Mouse (Mus musculus) ovary, postnatal 14 days (tissue): ENCODE measurements around the gene Zbtb34.
A peak's percentile ranks its signal among the peaks of the same experiment; 100 is the strongest.

Source experiments
- DNase-seq: peaks from one replicate; pipeline ENCODE4 v3.0.0; 2022; ENCODE audit warnings: low spot score

Gene Zbtb34

DNA sequence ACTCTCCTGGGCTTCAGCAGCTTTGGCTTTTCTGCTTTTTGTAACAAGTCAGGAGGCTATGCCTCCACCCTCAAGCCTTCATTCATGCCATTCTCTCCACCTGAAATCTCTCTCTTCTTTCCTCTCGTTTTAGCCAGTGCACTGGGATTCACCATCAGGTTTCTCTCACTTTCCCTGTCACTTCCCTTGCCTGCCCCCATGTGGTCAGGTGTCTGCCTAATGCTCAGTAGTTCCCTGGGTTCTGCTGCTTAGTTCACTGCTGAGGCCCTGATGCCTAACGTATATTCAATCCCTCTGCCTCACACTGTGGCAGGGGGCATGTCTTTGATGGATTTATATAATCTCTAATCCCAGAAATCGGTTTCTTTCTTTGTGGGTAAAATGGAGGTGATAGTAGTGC is 29.9 kb downstream of the Zbtb34 start:
- no peak for DNase-seq

- no peak for DNase-seq
Measured at GRCm38 (mm10) chr2:33400541-33400940, 30.6 kb downstream of the Zbtb34 start.

GRCm38 (mm10) chr2:33399091-33399490 is 32.0 kb downstream of the Zbtb34 start:
- no peak for DNase-seq

GRCm38 (mm10) chr2:33397036-33397435 is 34.1 kb downstream of the Zbtb34 start:
- DNase-seq, result no peak

GRCm38 (mm10) chr2:33395053-33395452 is 36.1 kb downstream of the Zbtb34 start:
- DNase-seq, result no peak

DNA sequence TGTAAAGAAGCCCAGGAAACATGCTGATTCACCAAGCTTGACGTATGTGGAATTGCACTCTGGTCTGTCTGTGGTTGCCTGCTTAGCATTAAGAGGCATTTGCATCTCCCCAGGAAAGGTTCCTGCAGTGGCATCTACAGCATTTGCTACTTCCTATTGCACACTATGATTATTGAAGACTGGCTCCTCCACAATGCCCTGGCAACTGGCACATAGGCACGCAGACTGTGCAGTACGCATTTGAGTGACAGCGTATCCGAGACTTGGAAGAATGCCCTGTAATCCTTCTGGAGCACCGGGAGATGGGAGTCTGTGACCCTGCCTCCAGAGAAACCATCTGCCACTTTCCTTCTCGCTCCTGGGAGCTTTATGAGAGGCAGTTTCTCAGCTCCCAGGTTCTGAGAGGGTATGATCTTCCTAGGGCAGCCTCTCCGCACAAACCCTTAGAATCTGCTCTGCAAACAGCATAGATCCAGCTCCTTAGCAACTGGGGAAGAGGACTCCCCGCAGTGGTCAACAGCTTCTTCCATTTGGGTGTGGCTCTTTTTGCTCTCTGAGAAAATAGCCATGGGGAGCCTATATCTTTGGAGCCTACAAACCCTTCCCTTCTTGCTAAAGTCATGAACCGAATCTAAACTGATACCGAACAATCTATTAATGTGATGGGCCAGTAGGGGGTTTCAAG is 37.0 kb downstream of the Zbtb34 start:
- DNase-seq, result no peak

- DNase-seq, result no peak
Measured at GRCm38 (mm10) chr2:33393021-33393420, 38.1 kb downstream of the Zbtb34 start.

GRCm38 (mm10) chr2:33371648-33372408 is 59.3 kb downstream of the Zbtb34 start:
- no peak for DNase-seq

- peak; percentile 89 for DNase-seq
Measured at GRCm38 (mm10) chr2:33370777-33371647, 60.1 kb downstream of the Zbtb34 start, which contains the start of gene Ralgps1. Gene Ralgps1 (minus strand): TSS chr2:33371486.

DNA sequence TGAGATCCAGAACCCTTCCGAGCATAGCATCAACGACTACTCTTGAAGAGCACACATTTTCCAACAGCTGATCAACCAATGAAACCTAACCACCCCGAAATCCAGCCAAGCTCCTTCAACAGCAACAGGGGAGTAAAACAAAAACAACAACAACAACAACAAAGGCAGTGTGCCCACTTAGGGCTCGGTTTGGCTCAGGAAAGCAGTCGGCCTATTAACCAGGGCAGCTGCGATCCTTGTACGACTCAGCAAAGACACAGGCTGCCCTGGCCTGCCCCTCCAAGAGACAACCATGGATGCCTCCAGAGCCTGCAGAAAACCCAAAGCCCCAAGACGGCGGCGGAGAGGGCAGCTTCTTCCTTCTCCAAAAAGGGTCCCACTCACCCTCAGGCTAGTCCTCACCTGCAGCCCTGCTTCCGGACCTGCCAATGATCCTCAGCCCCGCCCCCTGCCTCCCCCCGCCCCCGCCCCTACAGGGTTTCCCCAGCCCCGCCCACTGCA is 60.8 kb downstream of the Zbtb34 start:
- no peak for DNase-seq

DNA sequence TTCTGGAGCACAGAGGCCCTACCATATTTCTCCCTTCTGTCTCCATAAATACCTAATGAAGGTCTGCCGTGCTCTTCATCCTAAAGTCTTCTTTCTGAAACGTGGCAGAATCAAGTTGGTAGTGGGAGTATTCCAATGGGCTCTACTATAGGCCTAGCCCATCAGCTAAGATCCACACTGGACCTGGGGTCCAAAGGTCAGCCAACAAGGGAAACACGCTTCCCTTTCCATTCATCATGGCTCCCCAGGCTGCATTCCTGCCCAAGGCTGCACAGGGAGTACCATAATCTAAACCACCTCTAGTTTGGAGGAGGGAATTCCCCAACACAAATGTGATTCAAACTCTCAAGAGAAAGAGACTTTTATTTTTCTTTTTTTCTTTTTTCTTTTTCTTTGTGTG is 61.7 kb downstream of the Zbtb34 start:
- no peak for DNase-seq

DNA sequence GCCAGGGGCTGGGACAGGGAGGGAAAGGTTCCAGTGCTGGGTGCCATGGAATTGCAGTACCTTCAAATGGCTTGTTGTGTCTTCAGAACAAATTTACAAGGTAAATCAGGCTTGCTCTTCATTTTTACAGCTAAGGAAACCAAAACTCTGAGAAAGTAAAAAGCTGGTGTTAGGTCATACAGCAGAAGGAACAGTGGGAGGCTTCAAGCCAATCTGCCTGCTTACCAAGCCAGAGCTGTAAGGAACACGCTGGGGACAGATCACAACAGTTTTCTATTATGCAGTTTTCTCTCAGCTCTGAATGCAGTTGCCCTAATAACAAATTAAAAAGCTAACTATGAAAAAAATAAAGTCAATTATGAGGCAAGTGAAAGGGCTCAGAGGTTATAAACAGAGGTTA is 62.6 kb downstream of the Zbtb34 start:
- no peak for DNase-seq

DNA sequence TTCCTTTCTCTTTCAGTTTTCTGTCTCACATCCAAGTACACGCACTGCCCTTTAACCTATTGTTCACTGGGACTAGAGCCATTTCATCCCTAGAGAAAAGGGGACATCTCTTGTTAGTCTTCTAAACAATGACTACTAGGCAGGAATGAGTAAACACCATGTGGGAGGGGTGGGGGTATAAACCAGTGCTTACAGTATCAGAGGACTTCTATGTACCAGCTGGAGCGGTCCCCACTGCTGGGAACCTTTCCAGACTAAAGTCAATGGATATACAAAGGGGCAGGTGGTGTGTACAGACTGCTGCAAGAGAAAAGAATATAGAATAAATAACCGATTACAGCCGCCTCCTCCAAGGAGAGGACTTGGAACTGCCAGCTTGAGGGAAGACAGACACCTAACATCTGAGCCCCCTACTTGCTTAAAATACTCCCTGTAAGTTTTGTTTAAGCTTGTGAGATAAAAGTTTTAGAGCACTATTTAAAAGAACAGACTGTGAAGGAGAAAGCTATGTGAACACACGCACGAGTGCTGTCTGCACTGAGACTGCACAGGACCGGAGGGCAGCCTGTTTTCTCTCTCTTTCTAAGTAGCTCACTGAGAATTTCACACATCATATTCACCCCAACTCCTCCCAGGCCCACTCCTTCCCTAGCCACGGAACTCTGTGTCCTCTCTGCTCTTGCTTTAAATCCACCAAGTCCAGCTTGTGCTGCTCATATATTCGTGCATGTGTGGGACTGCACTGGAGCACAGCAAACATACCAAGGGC is 65.2 kb downstream of the Zbtb34 start:
- no peak for DNase-seq

DNA sequence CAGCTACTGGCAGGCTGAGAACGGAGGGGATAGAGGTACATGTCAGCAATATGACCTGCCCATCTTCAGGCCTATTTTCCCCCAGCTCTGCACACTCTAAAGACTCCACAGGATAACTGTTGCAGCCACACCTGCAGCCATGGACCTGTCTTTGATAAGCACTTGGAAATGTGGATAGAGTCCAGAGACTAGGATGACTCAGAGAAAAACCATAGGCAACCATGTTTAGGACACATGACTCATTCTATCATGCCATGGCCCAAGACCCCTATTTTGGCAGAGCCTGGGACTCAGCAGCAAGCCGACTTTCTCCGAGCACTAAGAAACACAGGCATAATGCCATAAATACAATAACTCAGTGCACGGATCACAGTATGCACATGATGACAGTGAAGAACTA is 66.5 kb downstream of the Zbtb34 start:
- no peak for DNase-seq

DNA sequence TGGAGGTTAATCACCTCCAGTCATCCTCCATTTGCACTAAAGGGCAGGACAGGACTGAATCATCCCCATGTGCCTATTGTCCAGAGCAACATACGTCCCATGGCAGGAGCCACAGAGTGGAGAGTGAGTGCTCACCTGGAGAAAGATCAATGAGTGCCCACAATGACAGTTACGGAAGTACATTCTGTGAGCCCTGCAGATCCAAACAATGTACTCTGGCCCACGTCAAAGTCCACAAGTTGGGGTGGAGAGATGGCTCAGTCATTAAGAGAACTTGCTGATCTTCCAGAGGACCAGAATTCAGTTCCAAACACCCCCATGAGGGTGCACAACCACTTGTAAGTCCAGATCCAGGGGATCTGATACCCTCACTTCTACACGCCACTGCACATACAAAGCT is 67.2 kb downstream of the Zbtb34 start:
- DNase-seq, result no peak

DNA sequence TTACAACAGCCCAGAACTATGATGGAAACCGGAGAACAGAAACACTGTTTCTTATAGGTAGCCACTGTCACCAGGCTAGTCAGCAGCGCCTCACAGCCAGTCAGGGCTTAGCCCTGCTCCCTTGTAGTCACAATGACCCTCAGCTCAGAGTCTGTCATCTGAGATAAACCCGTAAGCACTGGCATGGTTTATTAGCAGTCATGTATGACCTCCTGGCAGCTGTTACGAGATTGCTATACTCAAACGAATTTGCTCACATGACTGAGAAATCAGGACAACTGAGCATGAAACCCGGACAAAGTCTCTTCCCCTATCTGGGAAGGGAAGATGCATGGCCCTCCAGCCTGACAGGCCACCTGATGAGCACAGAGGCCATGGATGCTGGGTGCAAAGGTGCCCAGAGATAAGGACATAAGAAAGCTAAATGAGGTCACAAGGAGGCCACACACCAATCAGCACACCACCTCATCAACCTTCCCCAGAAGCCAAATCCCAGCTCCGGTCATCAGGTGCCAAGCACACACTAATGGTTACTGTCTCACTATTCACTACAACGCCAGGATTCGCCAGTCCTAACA is 69.9 kb downstream of the Zbtb34 start:
- DNase-seq, result no peak

- no peak for DNase-seq
Measured at GRCm38 (mm10) chr2:33360564-33360963, 70.6 kb downstream of the Zbtb34 start.

GRCm38 (mm10) chr2:33359184-33359583 is 71.9 kb downstream of the Zbtb34 start:
- DNase-seq, result no peak

GRCm38 (mm10) chr2:33357250-33357838 is 73.8 kb downstream of the Zbtb34 start:
- DNase-seq, result no peak
